Mouse (Mus musculus) adrenal gland, adult 18-20 months (tissue): ENCODE measurements around the gene Rnf121. TPM values are rescaled to one million over a fixed set of nuclear protein-coding genes. Genes with fewer than 3 reads are reported as not detected.

ENCODE experiments used
- DNase-seq, 2 experiments: peaks; one replicate each; pipeline ENCODE4 v3.0.0; 2021 to 2022; ENCODE audit warnings: low spot score in 2 of 2
- long read RNA-seq, 2 experiments: library from polyadenylated mRNA; stranded (forward); transcript quantifications; one replicate each; pipeline ENCODE4 v2.0.0; 2021
- total RNA-seq, 2 experiments: library from RNA; stranded (reverse); gene quantifications; 1 replicate in 1 of 2; 2 replicates in 1 of 2; pipeline ENCODE4 v1.2.3; 2021

Gene Rnf121
- total RNA-seq = 10 to 100 TPM; 38.5 to 38.7 TPM
- long read RNA-seq, experiment 1, transcript Rnf121-202 (9 exons, 2,249 nt) = major isoform, 32 of 37 reads
- long read RNA-seq, experiment 1, partial matches to known transcripts = 1 of 37 reads
- long read RNA-seq, experiment 1, other reads (novel, unspliced or antisense) = 3 of 37 reads
- long read RNA-seq, experiment 2, transcript Rnf121-202 (9 exons, 2,249 nt) = major isoform, 73 of 85 reads
- long read RNA-seq, experiment 2, partial matches to known transcripts = 2 of 85 reads
- long read RNA-seq, experiment 2, other reads (novel, unspliced or antisense) = 7 of 85 reads

GRCm38 (mm10) chr7:102065046-102065891, at the start of gene Rnf121, which contains the start of the genes Xndc1 and Xntrpc:
Gene Rnf121, minus strand, starts transcription at chr7:102065469.
Gene Xndc1, plus strand, starts transcription at chr7:102065511.
Gene Xntrpc, plus strand, starts transcription at chr7:102065713.
- peak; percentile 85 to 86 for DNase-seq

- no peak for DNase-seq
Observed at GRCm38 (mm10) chr7:102113151-102113729, 48.0 kb upstream of the Rnf121 start.

GRCm38 (mm10) chr7:102109746-102110145, 44.5 kb upstream of the Rnf121 start:
- DNase-seq = no peak

GRCm38 (mm10) chr7:102109171-102109570, 43.9 kb upstream of the Rnf121 start, which contains the start of gene Art5:
Gene Art5, minus strand, starts transcription at chr7:102109489.
- no peak for DNase-seq

- no peak for DNase-seq
Observed at GRCm38 (mm10) chr7:102108206-102108605, 42.9 kb upstream of the Rnf121 start.

- DNase-seq = no peak
Observed at GRCm38 (mm10) chr7:102106700-102107141, 41.5 kb upstream of the Rnf121 start.

- no peak for DNase-seq
Observed at GRCm38 (mm10) chr7:102104126-102104525, 38.9 kb upstream of the Rnf121 start.

- DNase-seq = no peak
Observed at GRCm38 (mm10) chr7:102103555-102103954, 38.3 kb upstream of the Rnf121 start.

- no peak for DNase-seq
Observed at GRCm38 (mm10) chr7:102102696-102103095, 37.4 kb upstream of the Rnf121 start.

GRCm38 (mm10) chr7:102102241-102102640, 37.0 kb upstream of the Rnf121 start:
- DNase-seq = no peak

- DNase-seq = no peak
Observed at GRCm38 (mm10) chr7:102101487-102101886, 36.2 kb upstream of the Rnf121 start, which contains the start of gene Art1. Gene Art1, plus strand, starts transcription at chr7:102101743.

GRCm38 (mm10) chr7:102100868-102101267, 35.6 kb upstream of the Rnf121 start:
- DNase-seq = no peak

GRCm38 (mm10) chr7:102099760-102100661, 34.7 kb upstream of the Rnf121 start:
- DNase-seq = no peak

GRCm38 (mm10) chr7:102087336-102087735, 22.1 kb upstream of the Rnf121 start:
- DNase-seq = no peak

- no peak for DNase-seq
Observed at GRCm38 (mm10) chr7:102084041-102084696, 18.9 kb upstream of the Rnf121 start.

- DNase-seq = no peak
Observed at GRCm38 (mm10) chr7:102082816-102083215, 17.5 kb upstream of the Rnf121 start, which contains the start of gene Trpc2. Gene Trpc2, plus strand, starts transcription at chr7:102083116.

- no peak for DNase-seq
Observed at GRCm38 (mm10) chr7:102081784-102082183, 16.5 kb upstream of the Rnf121 start.

- no peak for DNase-seq
Observed at GRCm38 (mm10) chr7:102080311-102080710, 15.0 kb upstream of the Rnf121 start.

- peak in 1 of 2 experiments; percentile 29 for DNase-seq
Observed at GRCm38 (mm10) chr7:102078517-102078916, 13.2 kb upstream of the Rnf121 start.
